27 mouse cellular contexts compared by ENCODE assay signal in the genomic region with DNA sequence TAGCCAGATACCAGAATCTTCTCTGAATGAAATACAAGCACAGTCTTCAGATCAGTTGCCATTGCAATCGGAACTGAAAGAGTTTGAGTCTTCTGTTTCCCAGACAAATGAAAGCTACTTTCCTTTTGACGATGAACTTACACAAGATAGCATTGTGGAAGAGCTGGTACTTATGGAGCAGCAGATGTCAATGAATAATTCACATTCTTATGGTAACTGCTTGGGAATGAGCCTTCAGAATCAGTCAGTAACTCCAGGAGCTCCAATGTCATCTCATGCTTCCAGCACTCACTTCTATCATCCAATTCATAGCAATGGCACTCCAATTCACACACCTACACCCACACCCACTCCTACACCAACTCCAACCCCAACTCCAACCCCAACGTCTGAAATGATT.
"Had no signal": no experiment of that assay in that cellular context is flagged by ENCODE, and none has a peak within 500 bp of the region (broad histone marks: within the 10 kb centered on the region; RNA-seq: fewer than 3 reads in every experiment).

No protein-coding gene starts in this region.

- H3K27ac ChIP-seq: gastrocnemius, adult 2 months; heart, embryonic 10.5 days; hindbrain, embryonic 13.5 days; hindbrain, embryonic 15.5 days; hindbrain, postnatal 0 days; kidney, embryonic 15.5 days; kidney, postnatal 0 days; limb, embryonic 10.5 days; limb, embryonic 12.5 days; liver, embryonic 13.5 days; liver, embryonic 15.5 days had no signal

- H3K4me2 ChIP-seq: heart, embryonic 12.5 days; hindbrain, embryonic 13.5 days; hindbrain, embryonic 15.5 days; kidney, embryonic 15.5 days; limb, embryonic 12.5 days; liver, embryonic 11.5 days; liver, embryonic 13.5 days; liver, embryonic 15.5 days had no signal

- H3K27me3 ChIP-seq: heart, embryonic 12.5 days; hindbrain, embryonic 13.5 days; hindbrain, embryonic 15.5 days; kidney, embryonic 15.5 days; limb, embryonic 12.5 days; liver, embryonic 13.5 days; liver, embryonic 15.5 days had no signal

- DNase-seq: gastrocnemius, adult 2 months; gastrocnemius, postnatal 14 days; gastrocnemius, postnatal 36 days; heart, adult 18-20 months; heart, postnatal 10 days; kidney, adult 11 months; kidney, adult 2 months; kidney, adult 9 months; kidney, postnatal 14 days; kidney, postnatal 36 days; layer of hippocampus, adult 9-11 months; layer of hippocampus, postnatal 36 days; liver; liver, embryonic 13.5 days; liver, postnatal 0 days had no signal

- H3K4me1 ChIP-seq: heart, embryonic 10.5 days; heart, embryonic 12.5 days; hindbrain, embryonic 13.5 days; hindbrain, embryonic 15.5 days; kidney, embryonic 15.5 days; limb, embryonic 10.5 days; limb, embryonic 12.5 days; liver, embryonic 15.5 days had no signal

- ATAC-seq: hindbrain, postnatal 0 days; intestine, embryonic 16.5 days; liver, postnatal 0 days had no signal

- H3K4me3 ChIP-seq: gastrocnemius, adult 2 months; heart, embryonic 10.5 days; heart, embryonic 12.5 days; hindbrain, embryonic 13.5 days; hindbrain, embryonic 15.5 days; kidney, embryonic 15.5 days; limb, embryonic 10.5 days; limb, embryonic 12.5 days; liver, embryonic 13.5 days; liver, embryonic 15.5 days had no signal

- H3K9ac ChIP-seq: heart, embryonic 12.5 days; hindbrain, embryonic 13.5 days; hindbrain, embryonic 15.5 days; kidney, embryonic 15.5 days; limb, embryonic 12.5 days; liver, embryonic 13.5 days; liver, embryonic 15.5 days; liver, postnatal 0 days had no signal

- H3K9me3 ChIP-seq: heart, embryonic 10.5 days; heart, embryonic 12.5 days; hindbrain, embryonic 13.5 days; hindbrain, embryonic 15.5 days; kidney, embryonic 15.5 days; limb, embryonic 10.5 days; limb, embryonic 12.5 days; liver, embryonic 13.5 days; liver, embryonic 15.5 days had no signal
